Mouse (Mus musculus): Measurements from ENCODE around the gene Slc25a12.
"Not testable (repeated sequence)": the region's sequence is repeated elsewhere in the genome, so short reads cannot be mapped to it uniquely, and the experiment has no call there.

The Slc25a12 gene

GRCm38 (mm10) chr2:71367125-71367880 is at the start of gene Slc25a12:
Slc25a12 (minus strand) TSS chr2:71367749.
- DNase-seq: peak; percentile 82 to 89

DNA sequence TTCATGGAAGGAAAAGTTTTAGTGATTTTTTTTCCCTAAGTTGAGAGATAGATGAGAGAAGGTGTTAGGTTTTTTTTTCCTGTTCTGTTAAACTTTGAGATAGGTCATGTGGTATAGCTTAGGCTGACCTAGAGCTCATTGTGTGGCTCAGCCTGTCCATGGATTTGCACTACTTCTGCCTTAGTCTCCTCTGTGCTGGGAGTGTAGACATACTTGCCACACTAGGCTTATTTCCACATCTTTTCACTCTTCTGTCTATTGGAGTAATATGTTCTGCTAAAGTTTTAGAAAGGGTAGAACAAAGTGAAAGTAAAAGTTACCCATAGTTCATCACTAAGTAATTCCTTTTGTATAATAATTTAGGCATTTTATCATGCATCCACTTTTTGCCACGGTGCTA is 38.1 kb upstream of the Slc25a12 start:
- no peak for DNase-seq

GRCm38 (mm10) chr2:71389864-71390263 is 22.3 kb upstream of the Slc25a12 start:
- no peak for DNase-seq

GRCm38 (mm10) chr2:71388951-71389763 is 21.6 kb upstream of the Slc25a12 start, which contains the start of gene Hat1:
Hat1 (plus strand) TSS chr2:71388958.
- peak; percentile 96 to 97 for DNase-seq

GRCm38 (mm10) chr2:71387766-71388165 is 20.2 kb upstream of the Slc25a12 start:
- no peak for DNase-seq

- no peak for DNase-seq
These were observed 16.3 kb upstream of the Slc25a12 start for GRCm38 (mm10) chr2:71383890-71384289.

DNA sequence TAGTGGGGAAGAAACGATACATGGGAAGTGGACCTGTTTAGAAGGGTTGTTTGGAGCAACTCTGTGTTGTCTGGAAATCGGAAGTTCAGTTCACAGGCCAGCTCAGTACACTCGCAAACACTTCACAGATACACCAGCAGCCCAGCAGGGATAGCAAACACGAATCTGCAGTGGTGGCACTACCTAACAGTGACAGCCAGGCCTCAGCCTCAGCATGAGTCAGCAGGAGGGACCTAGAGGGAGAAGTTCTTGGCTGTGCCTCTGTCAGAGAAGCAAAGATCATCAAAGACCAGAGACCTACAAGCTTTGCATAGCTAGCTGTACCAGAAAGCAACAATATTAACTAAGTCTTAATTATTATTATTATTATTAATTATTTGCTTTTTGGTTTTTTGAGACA is 14.4 kb upstream of the Slc25a12 start:
- no peak for DNase-seq

DNA sequence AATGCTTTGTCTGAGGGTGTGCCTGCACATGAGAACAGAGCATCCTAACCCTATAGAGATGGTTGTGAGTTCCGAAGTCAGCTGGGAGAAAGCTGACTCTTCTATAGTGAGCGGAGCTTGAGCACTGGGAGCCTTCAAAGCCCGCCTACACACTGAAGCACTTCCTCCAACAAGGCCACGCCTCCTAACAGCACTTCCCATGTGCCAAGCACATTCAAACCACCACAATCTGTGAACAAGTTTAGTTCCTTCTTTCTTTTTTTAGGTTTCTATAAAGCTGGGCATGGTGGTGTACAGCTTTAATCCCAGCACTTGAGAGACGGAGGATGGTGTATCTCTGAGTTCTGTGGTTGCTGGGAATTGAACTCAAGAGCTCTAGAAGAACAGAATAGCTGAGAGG is 9.9 kb upstream of the Slc25a12 start:
- DNase-seq: no peak

GRCm38 (mm10) chr2:71376433-71376906 is 8.9 kb upstream of the Slc25a12 start:
- no peak for DNase-seq

- no peak for DNase-seq
These were observed 7.0 kb upstream of the Slc25a12 start for GRCm38 (mm10) chr2:71374275-71375155.

- DNase-seq: not testable (repeated sequence)
These were observed 4.7 kb upstream of the Slc25a12 start for GRCm38 (mm10) chr2:71372261-71372660.

DNA sequence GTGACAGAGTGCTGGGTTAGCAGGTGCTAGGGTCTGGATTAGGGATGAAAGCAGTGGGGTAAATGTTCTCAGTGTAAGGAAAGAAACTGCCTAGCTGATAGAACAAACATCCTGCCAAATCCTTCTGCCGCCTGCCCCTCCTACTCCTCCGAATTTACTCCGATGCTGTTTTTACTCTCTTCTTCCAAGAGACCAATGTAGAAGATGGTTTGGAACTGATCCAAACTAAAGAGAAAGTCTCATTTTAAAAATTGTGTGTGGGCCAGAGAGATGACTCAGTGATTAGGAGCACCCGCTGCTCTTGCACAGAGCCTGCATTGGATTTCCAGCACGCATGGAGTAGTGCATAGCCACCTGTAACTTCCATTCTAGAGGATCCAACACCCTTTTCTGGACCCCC is 4.2 kb upstream of the Slc25a12 start:
- DNase-seq: no peak

DNA sequence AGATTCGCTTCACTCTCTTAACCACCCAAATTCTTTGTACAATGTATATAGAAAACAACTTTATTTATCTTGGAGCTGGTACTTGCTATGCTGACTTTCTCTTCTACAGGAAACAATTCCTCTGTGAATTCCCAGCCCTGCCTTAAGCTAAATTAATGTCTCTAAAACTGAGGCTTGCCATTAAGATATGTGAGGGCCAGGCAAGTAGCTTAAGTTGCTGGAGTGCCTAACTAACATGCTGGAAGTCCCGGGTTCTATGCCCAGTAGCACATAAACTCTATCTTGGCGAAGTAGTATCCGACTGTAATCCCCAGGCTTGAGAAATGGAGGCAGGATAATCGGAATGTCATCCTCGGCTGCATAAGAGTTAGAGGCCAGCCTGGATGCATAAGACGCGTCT is 537 bp upstream of the Slc25a12 start:
- no peak for DNase-seq

- no peak for DNase-seq
These were observed 878 bp downstream of the Slc25a12 start for GRCm38 (mm10) chr2:71366618-71367124.

DNA sequence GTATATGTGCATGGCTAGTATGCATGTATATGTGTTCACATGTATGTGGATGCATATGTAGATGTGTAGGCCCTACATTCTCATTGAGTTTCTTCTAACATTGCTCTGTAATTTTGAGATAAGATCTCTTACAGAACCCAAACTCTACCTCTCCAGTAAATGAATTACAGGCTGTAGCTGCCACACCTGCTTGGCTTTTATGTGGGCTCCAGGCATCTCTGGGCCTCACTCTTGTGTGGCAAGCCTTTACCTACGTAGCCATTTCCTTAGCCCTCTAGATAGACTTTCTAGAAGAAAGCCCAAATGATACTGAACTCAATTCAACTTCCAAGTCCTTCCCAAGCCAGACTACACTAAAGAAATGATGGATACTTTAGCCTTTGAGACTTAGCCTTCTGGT is 7.4 kb downstream of the Slc25a12 start:
- no peak for DNase-seq

GRCm38 (mm10) chr2:71358347-71358746 is 9.2 kb downstream of the Slc25a12 start:
- no peak for DNase-seq

GRCm38 (mm10) chr2:71354055-71354425 is 13.5 kb downstream of the Slc25a12 start:
- no peak for DNase-seq

- no peak for DNase-seq
These were observed 14.1 kb downstream of the Slc25a12 start for GRCm38 (mm10) chr2:71353306-71354054.

- DNase-seq: no peak
These were observed 15.9 kb downstream of the Slc25a12 start for GRCm38 (mm10) chr2:71351727-71351987.

GRCm38 (mm10) chr2:71350904-71351726 is 16.4 kb downstream of the Slc25a12 start:
- DNase-seq: no peak

DNA sequence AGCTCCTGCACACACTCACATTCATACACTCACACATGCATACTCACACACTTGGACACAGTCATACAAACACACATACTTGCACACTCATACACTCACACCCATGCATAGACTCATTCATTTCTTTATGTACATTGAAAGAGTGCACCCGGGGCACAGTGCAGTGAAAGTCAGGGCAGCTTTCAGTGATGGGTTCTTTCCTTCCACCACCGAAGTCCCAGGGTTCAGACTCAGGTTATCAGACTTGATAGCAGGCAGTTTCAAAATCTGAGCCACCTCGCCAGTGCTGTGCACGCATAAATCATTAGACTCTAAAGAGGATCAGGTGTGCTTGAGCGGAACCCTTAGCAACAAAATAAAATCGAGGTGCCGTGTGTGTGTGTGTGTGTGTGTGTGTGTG is 17.4 kb downstream of the Slc25a12 start:
- DNase-seq: no peak
